Mouse (Mus musculus) heart, adult 2 months (tissue): ENCODE results near the gene Sorbs2.

Experiments
- CTCF ChIP-seq: fragments of 200-600 bp; IDR thresholded peaks from 2 replicates; pipeline ENCODE4 v1.8.1; 2022; ENCODE audit warnings: antibody characterized with exemption, mild to moderate bottlenecking, moderate library complexity
- POLR2A ChIP-seq: fragments of 200-500 bp; IDR thresholded peaks from 2 replicates; pipeline ENCODE4 v1.6.1; 2011; ENCODE audit warnings: mild to moderate bottlenecking, low read depth, low read length, control low read depth; ENCODE audit not compliant: insufficient read depth

DNA sequence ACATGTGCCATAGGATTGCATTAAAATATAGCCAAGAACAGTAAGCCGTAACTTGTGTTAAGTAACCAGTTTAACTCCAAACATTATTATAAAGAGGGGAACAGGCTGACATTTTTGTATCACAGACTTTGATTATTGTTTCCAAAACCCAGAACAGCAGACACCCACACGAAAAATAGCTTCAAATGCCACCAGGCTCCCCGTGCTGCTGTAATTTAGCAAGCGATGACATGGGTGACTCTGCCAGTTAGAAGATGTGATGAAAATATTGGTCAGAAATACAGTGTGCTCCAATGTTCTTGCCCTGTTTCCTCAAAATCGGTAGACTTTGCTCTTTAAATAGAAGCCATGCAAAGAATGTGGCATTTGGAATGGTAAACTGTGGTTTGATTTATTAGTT is 217.7 kb downstream of the Sorbs2 start:
- TF ChIP-seq CTCF (no peak), POLR2A (no peak)
